Mouse (Mus musculus): ENCODE measurements at regions not wholly inside any gene's neighbourhood (a gene's known extent, or its start where the extent isn't known, plus 50 kb on each side); places are given as distances from the start of the nearest gene placed in this dataset.
"Not testable (repeated sequence)": the region's sequence is repeated elsewhere in the genome, so short reads cannot be mapped to it uniquely, and the experiment has no call there.

DNA sequence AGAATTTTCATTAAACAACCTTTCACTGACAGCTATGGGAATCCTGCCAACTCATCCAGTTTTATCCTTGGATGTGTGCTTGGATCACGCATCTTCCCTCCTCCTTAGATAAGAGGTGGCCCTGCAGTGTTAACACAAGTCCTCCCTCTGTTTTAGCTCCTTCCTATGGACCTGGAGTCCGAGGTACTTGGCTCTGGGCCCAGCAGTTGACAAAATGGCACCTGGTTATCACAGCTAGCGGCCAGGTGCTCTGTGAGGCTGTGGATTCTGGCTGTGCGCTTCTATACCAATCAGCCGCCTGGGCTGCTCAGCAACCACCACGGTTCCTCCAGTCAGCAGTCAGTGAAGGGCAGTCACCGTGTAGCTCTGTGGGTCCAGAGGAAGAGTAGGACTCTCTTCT, 157.4 kb downstream of the Prdm2 start:
- no peaks in the 10 kb centered on the region for H3K36me3 ChIP-seq (replicated peaks)
- no peaks in the 10 kb centered on the region for H3K9me3 ChIP-seq
- H3K27ac ChIP-seq, result no peak overlapping the region
- no peak for ATAC-seq (ENCODE audit: low FRiP score)
- no peaks in the 10 kb centered on the region for H3K27me3 ChIP-seq
- no peak overlapping the region for H3K9ac ChIP-seq
- H3K4me1 ChIP-seq, result no peaks in the 10 kb centered on the region
- 87% methylated on average over 7 of the region's 7 CpGs for WGBS
- H3K4me3 ChIP-seq (replicated peaks), result no peak overlapping the region
- no peak overlapping the region for H3K4me2 ChIP-seq

DNA sequence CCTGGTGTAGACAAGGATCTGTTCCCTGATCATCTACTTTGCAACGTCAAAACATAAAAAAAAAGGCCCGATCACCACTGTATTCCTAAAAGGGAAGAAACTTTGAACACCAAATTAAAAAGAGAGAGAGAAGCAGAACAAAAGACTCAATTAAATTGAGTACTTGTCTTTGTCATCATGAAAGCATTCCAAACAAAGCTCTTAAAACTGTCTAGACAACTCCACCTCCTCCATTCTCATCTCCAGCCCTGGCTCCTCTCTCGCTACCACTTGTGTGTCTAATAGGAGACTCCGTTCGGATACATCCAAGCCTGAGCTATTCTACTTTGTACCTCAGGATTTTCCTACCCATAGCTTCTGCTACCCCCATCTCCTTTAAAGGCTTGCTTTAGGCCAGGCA, 159.8 kb downstream of the Prdm2 start:
- no peaks in the 10 kb centered on the region for H3K9me3 ChIP-seq
- H3K4me2 ChIP-seq, result no peak overlapping the region
- H3K9ac ChIP-seq, result no peak overlapping the region
- no peak overlapping the region for H3K4me3 ChIP-seq (replicated peaks)
- no peak overlapping the region for H3K27ac ChIP-seq
- H3K36me3 ChIP-seq (replicated peaks), result no peaks in the 10 kb centered on the region
- WGBS, result 67% methylated on average over 5 of the region's 5 CpGs
- ATAC-seq (ENCODE audit: low FRiP score), result no peak
- H3K27me3 ChIP-seq, result no peaks in the 10 kb centered on the region
- no peaks in the 10 kb centered on the region for H3K4me1 ChIP-seq

- Histone ChIP-seq H3K27me3 (no peaks in the 10 kb centered on the region), H3K4me3 (replicated peaks) (no peak overlapping the region), H3K27ac (no peak overlapping the region), H3K36me3 (replicated peaks) (no peaks in the 10 kb centered on the region), H3K9me3 (no peaks in the 10 kb centered on the region), H3K4me2 (no peak overlapping the region), H3K9ac (no peak overlapping the region), H3K4me1 (no peaks in the 10 kb centered on the region)
- ATAC-seq (ENCODE audit: low FRiP score), result no peak
- WGBS, result 88% methylated on average over 1 of the region's 1 CpGs
These were observed 161.6 kb downstream of the Prdm2 start for GRCm38 (mm10) chr4:143051205-143051604.

DNA sequence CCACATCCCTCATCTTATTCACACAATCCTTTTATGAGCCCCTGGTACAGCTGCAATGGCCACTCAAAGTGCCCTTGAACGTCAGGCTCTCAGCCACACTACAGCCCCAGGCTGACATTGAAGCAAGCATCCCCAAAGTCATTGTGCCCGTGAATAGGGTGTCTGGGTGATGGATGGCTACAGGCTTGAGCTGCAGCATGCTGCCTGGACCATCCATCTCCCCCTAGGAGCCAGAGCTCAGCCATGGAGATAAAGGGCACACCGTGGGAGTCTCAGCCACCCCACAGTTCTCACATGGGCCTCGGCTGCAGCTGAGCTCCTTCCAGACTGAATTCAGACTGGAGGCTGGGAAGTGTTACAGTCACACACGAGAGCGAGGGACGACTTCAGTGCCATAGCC, 167.6 kb downstream of the Prdm2 start:
- H3K4me3 ChIP-seq (replicated peaks), result no peak overlapping the region
- H3K9ac ChIP-seq, result no peak overlapping the region
- H3K9me3 ChIP-seq, result no peaks in the 10 kb centered on the region
- no peak overlapping the region for H3K27ac ChIP-seq
- no peak for ATAC-seq (ENCODE audit: low FRiP score)
- H3K27me3 ChIP-seq, result no peaks in the 10 kb centered on the region
- peaks cover 9% of the 10 kb centered on the region for H3K4me1 ChIP-seq
- H3K4me2 ChIP-seq, result no peak overlapping the region
- no peaks in the 10 kb centered on the region for H3K36me3 ChIP-seq (replicated peaks)
- 52% methylated on average over 7 of the region's 7 CpGs for WGBS

DNA sequence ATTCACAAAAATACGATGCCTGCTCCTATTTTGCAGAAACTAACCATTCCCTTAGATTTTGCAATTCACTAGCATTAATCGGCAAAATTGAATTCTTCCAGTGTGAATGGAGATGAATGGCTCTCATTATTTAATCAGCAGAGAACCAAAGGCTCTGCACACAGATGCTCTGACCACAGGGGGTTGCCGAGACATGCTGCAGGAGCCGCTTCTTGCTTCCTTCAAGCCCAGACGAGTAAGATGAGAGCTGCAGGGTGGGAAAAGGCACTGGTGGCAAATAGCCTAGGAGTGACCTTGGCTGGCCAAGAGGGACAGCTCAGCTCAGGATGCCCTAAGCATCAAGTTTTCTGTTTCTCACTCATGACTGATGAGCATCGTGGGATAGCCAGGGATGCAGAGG, 170.0 kb downstream of the Prdm2 start:
- Histone ChIP-seq H3K27me3 (no peaks in the 10 kb centered on the region), H3K4me1 (peaks cover 9% of the 10 kb centered on the region), H3K4me3 (replicated peaks) (no peak overlapping the region), H3K9me3 (no peaks in the 10 kb centered on the region), H3K27ac (no peak overlapping the region), H3K4me2 (no peak overlapping the region), H3K36me3 (replicated peaks) (no peaks in the 10 kb centered on the region), H3K9ac (no peak overlapping the region)
- WGBS, result 23% methylated on average over 6 of the region's 6 CpGs
- no peak for ATAC-seq (ENCODE audit: low FRiP score)

DNA sequence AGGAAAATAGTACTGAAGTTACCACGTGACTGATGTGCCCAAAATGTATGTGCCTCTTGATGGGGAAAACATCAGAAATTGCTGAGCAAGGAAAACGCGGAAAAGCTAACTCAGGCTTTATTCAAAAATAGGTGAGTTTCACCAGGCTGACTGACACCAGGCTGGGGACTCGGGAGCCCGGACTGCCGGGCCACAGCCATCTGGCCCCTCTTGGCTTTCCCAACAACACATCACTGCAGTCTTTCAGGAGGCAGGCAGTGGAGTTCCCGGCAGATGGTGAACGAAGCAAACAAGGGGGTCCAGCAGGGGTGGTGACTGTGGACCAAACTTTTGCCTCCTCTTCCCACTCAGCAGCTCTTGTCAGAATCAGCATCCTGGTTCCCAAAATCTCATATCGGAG, 174.2 kb downstream of the Prdm2 start:
- Histone ChIP-seq H3K4me1 (peaks cover 14% of the 10 kb centered on the region), H3K27me3 (no peaks in the 10 kb centered on the region), H3K27ac (no peak overlapping the region), H3K4me3 (replicated peaks) (no peak overlapping the region), H3K4me2 (no peak overlapping the region), H3K9ac (no peak overlapping the region), H3K36me3 (replicated peaks) (no peaks in the 10 kb centered on the region), H3K9me3 (no peaks in the 10 kb centered on the region)
- WGBS, result 87% methylated on average over 9 of the region's 9 CpGs
- ATAC-seq (ENCODE audit: low FRiP score), result no peak

GRCm38 (mm10) chr4:143036704-143037103, 176.1 kb downstream of the Prdm2 start:
- no peak overlapping the region for H3K27ac ChIP-seq
- H3K4me1 ChIP-seq, result peaks cover 5% of the 10 kb centered on the region; the same call in 1 of the 2 replicates
- H3K4me2 ChIP-seq, result no peak overlapping the region
- no peaks in the 10 kb centered on the region for H3K9me3 ChIP-seq
- 54% methylated on average over 4 of the region's 4 CpGs for whole genome bisulfite sequencing
- no peak for ATAC-seq (ENCODE audit: low FRiP score)
- H3K27me3 ChIP-seq, result no peaks in the 10 kb centered on the region
- H3K4me3 ChIP-seq (replicated peaks), result no peak overlapping the region
- no peak overlapping the region for H3K9ac ChIP-seq
- no peaks in the 10 kb centered on the region for H3K36me3 ChIP-seq (replicated peaks)

- H3K36me3 ChIP-seq (replicated peaks); H3K4me2 ChIP-seq; H3K27ac ChIP-seq; H3K9ac ChIP-seq; ATAC-seq (ENCODE audit: low FRiP score); H3K27me3 ChIP-seq; H3K4me3 ChIP-seq (replicated peaks); H3K4me1 ChIP-seq; H3K9me3 ChIP-seq: not testable (repeated sequence)
- 81% methylated on average over 2 of the region's 2 CpGs for WGBS
These were observed 177.7 kb downstream of the Prdm2 start for GRCm38 (mm10) chr4:143035089-143035488.

- H3K27ac ChIP-seq; H3K4me1 ChIP-seq; H3K9ac ChIP-seq; ATAC-seq (ENCODE audit: low FRiP score); H3K4me3 ChIP-seq (replicated peaks); H3K36me3 ChIP-seq (replicated peaks); H3K4me2 ChIP-seq; H3K9me3 ChIP-seq; H3K27me3 ChIP-seq: not testable (repeated sequence)
- WGBS, result 77% methylated on average over 2 of the region's 2 CpGs
These were observed 178.5 kb downstream of the Prdm2 start for GRCm38 (mm10) chr4:143034324-143034723.

GRCm38 (mm10) chr4:143029813-143030212, 183.0 kb downstream of the Prdm2 start:
- not testable (repeated sequence) for ATAC-seq (ENCODE audit: low FRiP score); H3K27me3 ChIP-seq; H3K9me3 ChIP-seq; H3K4me1 ChIP-seq; H3K9ac ChIP-seq; H3K4me3 ChIP-seq (replicated peaks); H3K4me2 ChIP-seq; H3K27ac ChIP-seq; H3K36me3 ChIP-seq (replicated peaks)
- 66% methylated on average over 4 of the region's 4 CpGs for WGBS

GRCm38 (mm10) chr4:143027292-143027691, 185.5 kb downstream of the Prdm2 start:
- no peak overlapping the region for H3K4me2 ChIP-seq
- peak; percentile 30; the same call in 1 of the 2 replicates for ATAC-seq (ENCODE audit: low FRiP score)
- H3K4me1 ChIP-seq, result no peaks in the 10 kb centered on the region
- no peak overlapping the region for H3K9ac ChIP-seq
- H3K27ac ChIP-seq, result no peak overlapping the region
- H3K4me3 ChIP-seq (replicated peaks), result no peak overlapping the region
- no peaks in the 10 kb centered on the region for H3K36me3 ChIP-seq (replicated peaks)
- H3K27me3 ChIP-seq, result no peaks in the 10 kb centered on the region
- H3K9me3 ChIP-seq, result peaks cover 3% of the 10 kb centered on the region; the same call in 1 of the 2 replicates
- WGBS, result 9% methylated on average over 5 of the region's 5 CpGs

GRCm38 (mm10) chr4:143021242-143021881, 191.4 kb downstream of the Prdm2 start:
- Histone ChIP-seq H3K27ac (no peak overlapping the region), H3K9me3 (peaks cover 3% of the 10 kb centered on the region; the same call in 1 of the 2 replicates), H3K9ac (no peak overlapping the region), H3K4me2 (no peak overlapping the region), H3K4me1 (no peaks in the 10 kb centered on the region), H3K27me3 (peaks cover 23% of the 10 kb centered on the region), H3K36me3 (replicated peaks) (no peaks in the 10 kb centered on the region), H3K4me3 (replicated peaks) (no peak overlapping the region)
- peak; percentile 78 for ATAC-seq (ENCODE audit: low FRiP score)
- WGBS, result 49% methylated on average over 10 of the region's 10 CpGs

- Histone ChIP-seq H3K4me1 (no peaks in the 10 kb centered on the region), H3K9ac (no peak overlapping the region), H3K4me3 (replicated peaks) (no peak overlapping the region), H3K36me3 (replicated peaks) (no peaks in the 10 kb centered on the region), H3K27ac (no peak overlapping the region), H3K4me2 (no peak overlapping the region), H3K27me3 (peaks cover 23% of the 10 kb centered on the region), H3K9me3 (peaks cover 3% of the 10 kb centered on the region; the same call in 1 of the 2 replicates)
- ATAC-seq (ENCODE audit: low FRiP score), result no peak
- 83% methylated on average over 4 of the region's 4 CpGs for WGBS
These were observed 192.1 kb downstream of the Prdm2 start for GRCm38 (mm10) chr4:143020658-143021057.
